Mouse (Mus musculus) lung, adult 2 months (tissue): ENCODE measurements around the gene Myo3a. TPM values are rescaled to one million over a fixed set of nuclear protein-coding genes. Genes with fewer than 3 reads are reported as not detected.

Source experiments
- DNase-seq: peaks from one replicate; pipeline ENCODE4 v3.0.0; 2022
- H3K4me1 ChIP-seq: fragments of 200-500 bp; 2 replicates; pipeline ENCODE4 v1.6.1; 2011; ENCODE audit warnings: low read length; ENCODE audit not compliant: control insufficient read depth, insufficient read depth
- H3K4me3 ChIP-seq: fragments of 200-500 bp; replicated peaks from 2 replicates; pipeline ENCODE3; 2011; ENCODE audit warnings: low read depth, mild to moderate bottlenecking, control low read depth, low read length; ENCODE audit errors: extremely low read depth
- CTCF ChIP-seq: fragments of 200-500 bp; IDR thresholded peaks from 2 replicates; pipeline ENCODE4 v1.5.1; 2011; ENCODE audit warnings: mild to moderate bottlenecking, low read length, control low read depth; ENCODE audit not compliant: insufficient read depth
- POLR2A ChIP-seq: fragments of 200-500 bp; IDR thresholded peaks from 2 replicates; pipeline ENCODE4 v1.6.1; 2011; ENCODE audit warnings: low read depth, mild to moderate bottlenecking, control low read depth, low read length, borderline replicate concordance; ENCODE audit errors: extremely low read depth
- WGBS: fragments of 180-500 bp; shearing (Covaris S2); methylation state at CpG from one replicate; pipeline ENCODE4 v1.1.7; 2018; 5-methylcytosine and 5-hydroxymethylcytosine counted together
- polyA plus RNA-seq: library from polyadenylated mRNA; depleted of rRNA; stranded (reverse); fragments of >200 nt; gene quantifications from 2 replicates; pipeline ENCODE4 v1.2.3, GENCODE M21; 2012

Myo3a gene
- polyA plus RNA-seq, 1 experiment: not detected

- WGBS: 5% methylated on average over 6 of the region's 6 CpGs
- H3K4me1 ChIP-seq: no peaks in the 10 kb centered on the region; the same call in 1 of the 2 replicates
- TF ChIP-seq CTCF (no peak), POLR2A (no peak)
- H3K4me3 ChIP-seq: no peak overlapping the region
- DNase-seq: no peak
Observed at GRCm38 (mm10) chr2:22620030-22620429, 392.7 kb downstream of the Myo3a start.

- no peak for DNase-seq
- TF ChIP-seq CTCF (no peak), POLR2A (no peak)
- Histone ChIP-seq H3K4me3 (no peak overlapping the region), H3K4me1 (no peaks in the 10 kb centered on the region; the same call in 1 of the 2 replicates)
- WGBS: 8% methylated on average over 7 of the region's 7 CpGs
Observed at GRCm38 (mm10) chr2:22620534-22620933, 393.2 kb downstream of the Myo3a start.

- TF ChIP-seq CTCF (no peak), POLR2A (no peak)
- no peak for DNase-seq
- Histone ChIP-seq H3K4me3 (no peak overlapping the region), H3K4me1 (no peaks in the 10 kb centered on the region; the same call in 1 of the 2 replicates)
- WGBS: 6% methylated on average over 20 of the region's 20 CpGs
Observed at GRCm38 (mm10) chr2:22620978-22621827, 393.9 kb downstream of the Myo3a start.

GRCm38 (mm10) chr2:22621828-22622731 is 394.8 kb downstream of the Myo3a start, which contains the start of gene Gad2:
Gad2 (plus strand) TSS chr2:22622205.
- TF ChIP-seq CTCF (no peak), POLR2A (no peak)
- WGBS: under 1% methylated on average over 55 of the region's 55 CpGs
- no peaks in the 10 kb centered on the region; the same call in 1 of the 2 replicates for H3K4me1 ChIP-seq
- no peak for DNase-seq
- no peak within 1 kb of the TSS for H3K4me3 ChIP-seq

GRCm38 (mm10) chr2:22623111-22624070 is 396.1 kb downstream of the Myo3a start:
- WGBS: 2% methylated on average over 60 of the region's 60 CpGs
- TF ChIP-seq CTCF (no peak), POLR2A (no peak)
- DNase-seq: no peak
- Histone ChIP-seq H3K4me3 (no peak overlapping the region), H3K4me1 (no peaks in the 10 kb centered on the region; the same call in 1 of the 2 replicates)

GRCm38 (mm10) chr2:22624188-22624975 is 397.1 kb downstream of the Myo3a start:
- Histone ChIP-seq H3K4me1 (no peaks in the 10 kb centered on the region; the same call in 1 of the 2 replicates), H3K4me3 (no peak overlapping the region)
- TF ChIP-seq CTCF (no peak), POLR2A (no peak)
- no peak for DNase-seq
- 6% methylated on average over 27 of the region's 27 CpGs for WGBS

GRCm38 (mm10) chr2:22625096-22625960 is 398.0 kb downstream of the Myo3a start:
- H3K4me1 ChIP-seq: no peaks in the 10 kb centered on the region; the same call in 1 of the 2 replicates
- DNase-seq: no peak
- 14% methylated on average over 16 of the region's 16 CpGs for WGBS
- H3K4me3 ChIP-seq: no peak overlapping the region
- TF ChIP-seq CTCF: no peak
- TF ChIP-seq POLR2A: no peak

GRCm38 (mm10) chr2:22627147-22627666 is 399.9 kb downstream of the Myo3a start:
- WGBS: 25% methylated on average over 3 of the region's 3 CpGs
- no peak for DNase-seq
- no peaks in the 10 kb centered on the region; the same call in 1 of the 2 replicates for H3K4me1 ChIP-seq

More at GRCm38 (mm10) chr2:22627147-22627666, 399.9 kb downstream of the Myo3a start:
- H3K4me3 ChIP-seq: no peak overlapping the region
- TF ChIP-seq CTCF (no peak), POLR2A (no peak)
